Mouse (Mus musculus): ENCODE data around the gene Gpd2. TPM values are rescaled to one million over a fixed set of nuclear protein-coding genes. Genes with fewer than 3 reads are reported as not detected.

Gene Gpd2
- total and polyA plus RNA-seq, 3 experiments, result 15.7 to 20.4 (median 16.7) TPM

DNA sequence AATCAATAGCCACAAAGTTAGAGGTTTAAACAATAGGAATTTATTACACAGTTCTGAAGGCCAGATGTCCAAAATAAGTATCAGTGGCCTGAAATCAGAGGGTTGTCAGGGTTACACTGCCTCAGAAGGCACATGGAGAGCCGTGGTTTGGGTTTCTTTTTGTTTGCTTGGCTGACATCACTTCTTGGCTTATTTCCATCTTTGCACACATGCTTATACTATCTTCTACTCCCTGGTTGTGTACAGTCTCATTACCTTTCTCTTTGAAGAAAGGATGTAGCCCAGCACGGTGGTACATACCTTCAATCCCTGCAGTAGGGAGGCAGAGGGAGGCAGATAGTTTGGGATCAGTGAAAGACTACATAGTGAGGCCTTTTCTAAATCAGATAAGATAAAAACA lies 12.2 kb upstream of the Gpd2 start:
- no peaks in the 10 kb centered on the region for H3K9me3 ChIP-seq (replicated peaks; ENCODE audit: low read length)
- in situ Hi-C loops (cut with MboI; ENCODE audit: low pct_ligation_motif_present, low pct_unique_long_range_greater_than_20kb, low sequenced_read_pairs) (no loop called here), dilution Hi-C loops (cut with MboI; ENCODE audit: extremely low pct_ligation_motif_present, extremely low pct_unique_long_range_greater_than_20kb, low sequenced_read_pairs) (no loop called here)
- TF ChIP-seq SMC3 (IDR thresholded peaks at IDR 0.05; ENCODE audit: low read depth, low read length), result no peak
- TF ChIP-seq ZMIZ1 (IDR thresholded peaks at IDR 0.05; ENCODE audit: low read depth, low read length), result no peak
- TF ChIP-seq ZC3H11A (IDR thresholded peaks at IDR 0.05; ENCODE audit: low read depth, low read length), result no peak
- no peak for TF ChIP-seq MXI1 (IDR thresholded peaks at IDR 0.05; ENCODE audit: low read depth, low read length)
- TF ChIP-seq EP300 (IDR thresholded peaks at IDR 0.05; ENCODE audit: low read length), result no peak
- TF ChIP-seq JUND (conservative IDR thresholded peaks at IDR 0.05; ENCODE audit: low read depth, low read length), result no peak
- TF ChIP-seq RAD21 (IDR thresholded peaks at IDR 0.05; ENCODE audit: low read depth, low read length), result no peak
- TF ChIP-seq GABPA (IDR thresholded peaks at IDR 0.05; ENCODE audit: insufficient replicate concordance, low read depth, low read length), result no peak
- no peak for TF ChIP-seq SIN3A (IDR thresholded peaks at IDR 0.05; ENCODE audit: low read length)
- TF ChIP-seq NRF1 (IDR thresholded peaks at IDR 0.05; ENCODE audit: low read depth, low read length), result no peak
- TF ChIP-seq ZKSCAN1 (IDR thresholded peaks at IDR 0.05; ENCODE audit: borderline replicate concordance, low read depth, low read length), result no peak
- no peak overlapping the region for H3K4me2 ChIP-seq (ENCODE audit: insufficient read depth, low read depth, poor library complexity, severe bottlenecking)
- no peaks in the 10 kb centered on the region for H3K79me2 ChIP-seq (replicated peaks; ENCODE audit: control insufficient read depth, extremely low read depth, insufficient read depth, poor library complexity, severe bottlenecking)
- H3K27me3 ChIP-seq (replicated peaks), result no peaks in the 10 kb centered on the region
- no peak overlapping the region for H3K9ac ChIP-seq (ENCODE audit: insufficient read depth, low read depth)
- H3K27ac ChIP-seq (ENCODE audit: insufficient read depth, low read depth), result no peak overlapping the region
- no peak for DNase-seq (ENCODE audit: extremely low read depth)
- 0 out of 4 replicates have a peak, but pooled peaks cover 0 to 2% of the 10 kb centered on the region in 2 experiments for H3K4me1 ChIP-seq (ENCODE audit: control insufficient read depth in 1 of 2, insufficient read depth in 2 of 2)
- H3K4me3 ChIP-seq (replicated peaks in 1 of 3; ENCODE audit: low read depth in 2 of 3, low read length in 2 of 3, poor library complexity in 1 of 3), result no peak overlapping the region
- no peaks in the 10 kb centered on the region for H3K36me3 ChIP-seq (replicated peaks in 1 of 2; ENCODE audit: control insufficient read depth in 1 of 2, insufficient read depth in 1 of 2, low read length in 1 of 2)

DNA sequence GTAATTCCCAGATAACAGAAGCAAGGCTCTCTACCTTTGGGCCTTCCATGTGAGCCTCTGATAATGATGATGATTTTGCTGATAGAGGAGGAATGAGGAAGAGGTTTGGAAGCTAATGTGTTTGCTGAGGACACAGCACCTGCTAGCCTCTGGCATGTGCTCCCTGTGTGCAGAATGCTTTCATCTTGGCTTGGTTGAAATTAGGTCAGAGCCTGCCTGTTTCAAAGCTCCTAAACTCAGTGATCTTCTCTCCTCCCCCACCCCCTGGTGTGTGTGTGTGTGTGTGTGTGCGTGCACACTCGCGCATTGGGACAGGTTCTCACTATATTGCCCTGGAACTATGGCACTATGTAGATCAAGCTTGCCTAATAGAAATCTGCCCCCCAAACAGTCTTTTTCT lies 10.0 kb upstream of the Gpd2 start:
- Histone ChIP-seq H3K27me3 (replicated peaks) (no peaks in the 10 kb centered on the region), H3K9me3 (replicated peaks; ENCODE audit: low read length) (no peaks in the 10 kb centered on the region), H3K36me3 (replicated peaks in 1 of 2; ENCODE audit: control insufficient read depth in 1 of 2, insufficient read depth in 1 of 2, low read length in 1 of 2) (no peaks in the 10 kb centered on the region), H3K79me2 (replicated peaks; ENCODE audit: control insufficient read depth, extremely low read depth, insufficient read depth, poor library complexity, severe bottlenecking) (no peaks in the 10 kb centered on the region), H3K9ac (ENCODE audit: insufficient read depth, low read depth) (no peak overlapping the region), H3K27ac (ENCODE audit: insufficient read depth, low read depth) (no peak overlapping the region), H3K4me1 (ENCODE audit: control insufficient read depth in 1 of 2, insufficient read depth in 2 of 2) (0 out of 4 replicates have a peak, but pooled peaks cover 0 to 2% of the 10 kb centered on the region in 2 experiments), H3K4me2 (ENCODE audit: insufficient read depth, low read depth, poor library complexity, severe bottlenecking) (no peak overlapping the region), H3K4me3 (replicated peaks in 1 of 3; ENCODE audit: low read depth in 2 of 3, low read length in 2 of 3, poor library complexity in 1 of 3) (no peak overlapping the region)
- no peak for DNase-seq (ENCODE audit: extremely low read depth)
- in situ Hi-C loops (cut with MboI; ENCODE audit: low pct_ligation_motif_present, low pct_unique_long_range_greater_than_20kb, low sequenced_read_pairs) (no loop called here), dilution Hi-C loops (cut with MboI; ENCODE audit: extremely low pct_ligation_motif_present, extremely low pct_unique_long_range_greater_than_20kb, low sequenced_read_pairs) (no loop called here)
- no peak for TF ChIP-seq POLR2AphosphoS2 (IDR thresholded peaks at IDR 0.05; ENCODE audit: low read depth, low read length)
- no peak for TF ChIP-seq POLR2A (IDR thresholded peaks at IDR 0.05; ENCODE audit: low read depth, low read length)
- TF ChIP-seq MYC (IDR thresholded peaks at IDR 0.05; ENCODE audit: low read depth, low read length), result no peak
- no peak for TF ChIP-seq ZNF384 (IDR thresholded peaks at IDR 0.05; ENCODE audit: low read depth, low read length)
- TF ChIP-seq MEF2A (IDR thresholded peaks at IDR 0.05; ENCODE audit: borderline replicate concordance, low read depth, low read length), result no peak
- TF ChIP-seq ELF1 (IDR thresholded peaks at IDR 0.05; ENCODE audit: low read depth, low read length), result no peak
- TF ChIP-seq KAT2A (IDR thresholded peaks at IDR 0.05; ENCODE audit: insufficient replicate concordance, low read length), result no peak
- no peak for TF ChIP-seq TBP (conservative IDR thresholded peaks at IDR 0.05; ENCODE audit: low read depth, low read length)
- TF ChIP-seq MAZ (IDR thresholded peaks at IDR 0.05; ENCODE audit: low read depth, low read length), result no peak
- TF ChIP-seq EP300 (IDR thresholded peaks at IDR 0.05; ENCODE audit: low read length), result no peak
- TF ChIP-seq MXI1 (IDR thresholded peaks at IDR 0.05; ENCODE audit: low read depth, low read length), result no peak
- no peak for TF ChIP-seq USF2 (conservative IDR thresholded peaks at IDR 0.05; ENCODE audit: low read depth, low read length)
- no peak for TF ChIP-seq ETS1 (conservative IDR thresholded peaks at IDR 0.05; ENCODE audit: low read depth, low read length)
- no peak for TF ChIP-seq MAX (IDR thresholded peaks at IDR 0.05; ENCODE audit: low read length)
- no peak for TF ChIP-seq JUN (IDR thresholded peaks at IDR 0.05; ENCODE audit: insufficient read depth, low read depth, low read length)
- TF ChIP-seq GABPA (IDR thresholded peaks at IDR 0.05; ENCODE audit: insufficient replicate concordance, low read depth, low read length), result no peak
